Mouse (Mus musculus) MEL (cell line): ENCODE data around the gene Nme3. TPM values are rescaled to one million over a fixed set of nuclear protein-coding genes. Genes with fewer than 3 reads are reported as not detected.

Experiments used
- DNase-seq: peaks from one replicate; pipeline ENCODE4 v3.0.0; 2011; ENCODE audit warnings: low read depth, low spot score
- H3K27ac ChIP-seq: 2 replicates; pipeline ENCODE4 v1.5.1; 2012; ENCODE audit warnings: low read depth, mild to moderate bottlenecking, control low read depth, low read length, moderate library complexity; ENCODE audit not compliant: control insufficient read depth
- H3K27me3 ChIP-seq, 2 experiments: fragments of 150-350 bp in 1 of 2; sonication (generic) in 1 of 2; 2 replicates each; pipeline ENCODE4 v1.6.1; 2012; ENCODE audit warnings: low read length in 2 of 2, mild to moderate bottlenecking in 2 of 2, improper control_type of control experiment in 1 of 2, moderate library complexity in 1 of 2; ENCODE audit not compliant: insufficient read depth in 2 of 2, control insufficient read depth in 1 of 2
- H3K36me3 ChIP-seq, 2 experiments: 2 replicates each; pipeline ENCODE4 v1.6.1; 2012 to 2014; ENCODE audit warnings: low read length in 2 of 2, improper control_type of control experiment in 1 of 2, inconsistent platforms in 1 of 2, mild to moderate bottlenecking in 1 of 2; ENCODE audit not compliant: insufficient read depth in 2 of 2, control insufficient read depth in 1 of 2
- H3K4me1 ChIP-seq, 2 experiments: fragments of 150-350 bp in 1 of 2; sonication (generic) in 1 of 2; 2 replicates each; pipeline ENCODE4 v1.6.1; 2012; ENCODE audit warnings: low read length in 2 of 2, improper control_type of control experiment in 1 of 2, mild to moderate bottlenecking in 1 of 2; ENCODE audit not compliant: insufficient read depth in 2 of 2, control insufficient read depth in 1 of 2
- H3K4me3 ChIP-seq, 2 experiments: fragments of 150-350 bp in 1 of 2; sonication (generic) in 1 of 2; 2 replicates each; pipeline ENCODE4 v1.5.1; 2012; ENCODE audit warnings: low read depth in 2 of 2, low read length in 2 of 2, mild to moderate bottlenecking in 2 of 2, moderate library complexity in 2 of 2, control low read depth in 1 of 2, improper control_type of control experiment in 1 of 2; ENCODE audit not compliant: control insufficient read depth in 1 of 2, insufficient read depth in 1 of 2
- H3K79me2 ChIP-seq: 2 replicates; pipeline ENCODE4 v1.6.1; 2012; ENCODE audit warnings: mild to moderate bottlenecking, low read length, moderate library complexity; ENCODE audit not compliant: control insufficient read depth, poor library complexity, insufficient read depth
- H3K9ac ChIP-seq: 2 replicates; pipeline ENCODE4 v1.6.1; 2012; ENCODE audit warnings: low read depth, mild to moderate bottlenecking, control low read depth, low read length, moderate library complexity; ENCODE audit not compliant: control insufficient read depth, poor library complexity, severe bottlenecking
- H3K9me3 ChIP-seq: fragments of 150-350 bp; sonication (generic); replicated peaks from 2 replicates; pipeline ENCODE4 v1.6.1; 2012; ENCODE audit warnings: mild to moderate bottlenecking, low read length, improper control_type of control experiment, moderate library complexity; ENCODE audit not compliant: insufficient read depth
- CTCF ChIP-seq, 3 experiments: IDR thresholded peaks in 2 of 3; conservative IDR thresholded peaks in 1 of 3; 2 replicates each; pipeline ENCODE4 v1.5.1; 2011 to 2012; ENCODE audit warnings: low read length in 3 of 3, low read depth in 2 of 3, mild to moderate bottlenecking in 2 of 3, improper control_type of control experiment in 1 of 3, inconsistent platforms in 1 of 3, mixed read lengths in 1 of 3, moderate library complexity in 1 of 3; ENCODE audit not compliant: control insufficient read depth in 1 of 3, insufficient read depth in 1 of 3, poor library complexity in 1 of 3, severe bottlenecking in 1 of 3
- JUND ChIP-seq: IDR thresholded peaks from 2 replicates; pipeline ENCODE4 v1.6.1; 2011; ENCODE audit warnings: low read depth, mild to moderate bottlenecking, improper control_type of control experiment, low read length
- MAX ChIP-seq: IDR thresholded peaks from 2 replicates; pipeline ENCODE4 v1.6.1; 2011; ENCODE audit warnings: low read length, improper control_type of control experiment
- MXI1 ChIP-seq: IDR thresholded peaks from 2 replicates; pipeline ENCODE4 v1.6.1; 2011; ENCODE audit warnings: mild to moderate bottlenecking, low read depth, low read length, improper control_type of control experiment
- MYB ChIP-seq: IDR thresholded peaks from 2 replicates; pipeline ENCODE4 v1.6.1; 2011; ENCODE audit warnings: mild to moderate bottlenecking, low read depth, low read length, improper control_type of control experiment
- NELFE ChIP-seq: IDR thresholded peaks from 2 replicates; pipeline ENCODE4 v1.6.1; 2011; ENCODE audit warnings: low read depth, low read length, improper control_type of control experiment
- POLR2A ChIP-seq, 2 experiments: IDR thresholded peaks; 2 replicates each; pipeline ENCODE4 v1.6.1; 2011 to 2012; ENCODE audit warnings: low read length in 2 of 2, mild to moderate bottlenecking in 2 of 2, control low read depth in 1 of 2, improper control_type of control experiment in 1 of 2, low read depth in 1 of 2, moderate library complexity in 1 of 2; ENCODE audit not compliant: control insufficient read depth in 1 of 2, insufficient read depth in 1 of 2, poor library complexity in 1 of 2
- POLR2AphosphoS5 ChIP-seq: IDR thresholded peaks from 2 replicates; pipeline ENCODE4 v1.6.1; 2012; ENCODE audit warnings: low read depth, borderline replicate concordance, mild to moderate bottlenecking, inconsistent platforms, low read length, moderate library complexity, mixed read lengths
- RAD21 ChIP-seq: IDR thresholded peaks from 2 replicates; pipeline ENCODE4 v1.6.1; 2011; ENCODE audit warnings: mild to moderate bottlenecking, low read depth, low read length, improper control_type of control experiment
- SMC3 ChIP-seq: IDR thresholded peaks from 2 replicates; pipeline ENCODE4 v1.6.1; 2011; ENCODE audit warnings: low read depth, low read length, improper control_type of control experiment
- TCF12 ChIP-seq: IDR thresholded peaks from 2 replicates; pipeline ENCODE4 v1.6.1; 2014; ENCODE audit warnings: low read depth, mild to moderate bottlenecking, inconsistent platforms, low read length, improper control_type of control experiment, moderate library complexity
- USF1 ChIP-seq: IDR thresholded peaks from 2 replicates; pipeline ENCODE4 v1.6.1; 2014; ENCODE audit warnings: low read depth, mild to moderate bottlenecking, inconsistent platforms, low read length, improper control_type of control experiment, moderate library complexity
- ZC3H11A ChIP-seq: IDR thresholded peaks from 2 replicates; pipeline ENCODE4 v1.6.1; 2012; ENCODE audit warnings: low read depth, mild to moderate bottlenecking, inconsistent platforms, low read length, improper control_type of control experiment
- ZKSCAN1 ChIP-seq: IDR thresholded peaks from 2 replicates; pipeline ENCODE4 v1.6.1; 2012; ENCODE audit warnings: low read depth, mild to moderate bottlenecking, inconsistent platforms, low read length, improper control_type of control experiment, moderate library complexity
- ZMIZ1 ChIP-seq: IDR thresholded peaks from 2 replicates; pipeline ENCODE4 v1.6.1; 2012; ENCODE audit warnings: low read depth, mild to moderate bottlenecking, inconsistent platforms, low read length, improper control_type of control experiment, moderate library complexity
- polyA plus RNA-seq, 2 experiments: library from polyadenylated mRNA; stranded (reverse) in 1 of 2; unstranded in 1 of 2; fragments of >175 nt in 1 of 2; fragments of >200 nt in 1 of 2; gene quantifications; 2 replicates each; pipeline versions ENCODE4 v1.2.1 to v1.2.4; 2012; ENCODE audit warnings: low replicate concordance in 2 of 2, low read depth in 1 of 2; ENCODE audit not compliant: insufficient read length in 2 of 2, insufficient read depth in 1 of 2, missing spikeins in 1 of 2
- total RNA-seq: library from RNA; depleted of rRNA; stranded (reverse); fragments of 300-350 nt; gene quantifications from 2 replicates; pipeline ENCODE4 v1.2.3, GENCODE M21; 2012

Gene Nme3
- total and polyA plus RNA-seq, 3 experiments, result 22.1 to 24.4 TPM; not detected in 1

GRCm38 (mm10) chr17:24878117-24878397 is 18.2 kb upstream of the Nme3 start:
- TF ChIP-seq NELFE (no peak), CTCF (IDR thresholded peaks at IDR 0.05 in 2 of 3, conservative IDR thresholded peaks at IDR 0.05 in 1 of 3; ENCODE audit: control insufficient read depth in 1 of 3, insufficient read depth in 1 of 3, low read depth in 2 of 3, low read length in 3 of 3, poor library complexity in 1 of 3, severe bottlenecking in 1 of 3) (no peak), ZMIZ1 (no peak), TCF12 (no peak), RAD21 (no peak), JUND (no peak), MXI1 (no peak), POLR2AphosphoS5 (no peak), MAX (no peak), USF1 (no peak), ZKSCAN1 (no peak)
- H3K4me1 ChIP-seq, result no peaks in the 10 kb centered on the region
- H3K36me3 ChIP-seq, result no peaks in the 10 kb centered on the region; a peak in 1 of 4 replicates
- no peaks in the 10 kb centered on the region for H3K79me2 ChIP-seq
- H3K4me3 ChIP-seq, result no peak overlapping the region
- peaks cover 0 to 2% of the 10 kb centered on the region in 2 experiments; a peak in 2 of 4 replicates for H3K27me3 ChIP-seq
- no peaks in the 10 kb centered on the region for H3K9me3 ChIP-seq
- no peak for DNase-seq
- no peak overlapping the region for H3K9ac ChIP-seq
- no peak overlapping the region for H3K27ac ChIP-seq

- no peaks in the 10 kb centered on the region for H3K9me3 ChIP-seq
- no peak overlapping the region for H3K4me3 ChIP-seq
- no peaks in the 10 kb centered on the region for H3K79me2 ChIP-seq
- no peak overlapping the region for H3K9ac ChIP-seq
- H3K27ac ChIP-seq, result no peak overlapping the region
- DNase-seq, result no peak
- no peak for TF ChIP-seq USF1
- no peak for TF ChIP-seq TCF12
- peaks cover 0 to 2% of the 10 kb centered on the region in 2 experiments; a peak in 2 of 4 replicates for H3K27me3 ChIP-seq
- H3K36me3 ChIP-seq, result no peaks in the 10 kb centered on the region; a peak in 1 of 4 replicates
- H3K4me1 ChIP-seq, result no peaks in the 10 kb centered on the region
Observed at GRCm38 (mm10) chr17:24878531-24878930, 17.8 kb upstream of the Nme3 start.

- TF ChIP-seq CTCF (IDR thresholded peaks at IDR 0.05 in 2 of 3, conservative IDR thresholded peaks at IDR 0.05 in 1 of 3; ENCODE audit: control insufficient read depth in 1 of 3, insufficient read depth in 1 of 3, low read depth in 2 of 3, low read length in 3 of 3, poor library complexity in 1 of 3, severe bottlenecking in 1 of 3), result peak; percentile 63 to 67 (median 64)
- TF ChIP-seq NELFE, result no peak
- TF ChIP-seq POLR2A (IDR thresholded peaks at IDR 0.05; ENCODE audit: control insufficient read depth in 1 of 2, insufficient read depth in 1 of 2, low read depth in 1 of 2, low read length in 2 of 2, poor library complexity in 1 of 2), result peak in 1 of 2 experiments; percentile 53; a peak in 2 of 4 replicates
- no peak for TF ChIP-seq MYB
- TF ChIP-seq SMC3, result peak; percentile 71
- TF ChIP-seq RAD21, result peak; percentile 36
- TF ChIP-seq ZC3H11A, result peak; percentile 36; the same call in 1 of the 2 replicates
- Histone ChIP-seq H3K4me1 (peaks cover 0 to 8% of the 10 kb centered on the region in 2 experiments; a peak in 1 of 4 replicates), H3K4me3 (no peak overlapping the region), H3K27ac (no peak overlapping the region), H3K27me3 (no peaks in the 10 kb centered on the region), H3K36me3 (no peaks in the 10 kb centered on the region; a peak in 2 of 4 replicates), H3K79me2 (peaks cover 16% of the 10 kb centered on the region), H3K9me3 (no peaks in the 10 kb centered on the region), H3K9ac (no peak overlapping the region)
- DNase-seq, result peak; percentile 48
Observed at GRCm38 (mm10) chr17:24881738-24882440, 14.4 kb upstream of the Nme3 start.
